Mouse (Mus musculus) forebrain, embryonic 15.5 days (tissue): Measurements from ENCODE around the gene Gm49510. TPM values are rescaled to one million over a fixed set of nuclear protein-coding genes. Genes with fewer than 3 reads are reported as not detected.

Source experiments
- ATAC-seq: fragments of 200-750 bp; cut with Nextera tagmentation; replicated peaks from 2 replicates; pipeline ENCODE4 v1.8.0; 2017; ENCODE audit warnings: mild to moderate bottlenecking, moderate TSS enrichment, moderate library complexity
- H3K27ac ChIP-seq: fragments of 300-500 bp; sonication (generic); replicated peaks from 2 replicates; pipeline ENCODE4 v1.5.1; 2015; ENCODE audit warnings: mild to moderate bottlenecking, inconsistent platforms
- H3K27me3 ChIP-seq: fragments of 300-500 bp; sonication (generic); 2 replicates; pipeline ENCODE4 v1.6.1; 2015; ENCODE audit warnings: inconsistent platforms
- H3K36me3 ChIP-seq: fragments of 300-500 bp; sonication (generic); 2 replicates; pipeline ENCODE4 v1.6.1; 2015; ENCODE audit warnings: mild to moderate bottlenecking, inconsistent platforms
- H3K4me1 ChIP-seq: fragments of 300-500 bp; sonication (generic); 2 replicates; pipeline ENCODE4 v1.6.1; 2015; ENCODE audit warnings: inconsistent platforms
- H3K4me2 ChIP-seq: fragments of 300-500 bp; sonication (generic); replicated peaks from 2 replicates; pipeline ENCODE4 v1.6.1; 2015; ENCODE audit warnings: mild to moderate bottlenecking, inconsistent platforms
- H3K4me3 ChIP-seq: fragments of 300-500 bp; sonication (generic); 2 replicates; pipeline ENCODE4 v1.5.1; 2015; ENCODE audit warnings: mild to moderate bottlenecking, inconsistent platforms
- H3K9ac ChIP-seq: fragments of 300-500 bp; sonication (generic); replicated peaks from 2 replicates; pipeline ENCODE4 v1.6.1; 2015; ENCODE audit warnings: mild to moderate bottlenecking, inconsistent platforms
- H3K9me3 ChIP-seq: fragments of 300-500 bp; sonication (generic); 2 replicates; pipeline ENCODE4 v1.6.1; 2016; ENCODE audit warnings: inconsistent platforms
- WGBS: fragments of 180-500 bp; shearing (Covaris S2); methylation state at CpG from one replicate; pipeline ENCODE4 v1.1.7; 2015; ENCODE audit warnings: mixed read lengths; 5-methylcytosine and 5-hydroxymethylcytosine counted together
- polyA plus RNA-seq: library from polyadenylated mRNA; unstranded; fragments of >200 nt; fragmentation: Nextera tagmentation; extraction: Ambion mirVana; gene quantifications from 2 replicates; pipeline ENCODE4 v1.2.1, GENCODE M21; 2015

Gene Gm49510
- polyA plus RNA-seq, 1 experiment from 2014 or later = not detected

DNA sequence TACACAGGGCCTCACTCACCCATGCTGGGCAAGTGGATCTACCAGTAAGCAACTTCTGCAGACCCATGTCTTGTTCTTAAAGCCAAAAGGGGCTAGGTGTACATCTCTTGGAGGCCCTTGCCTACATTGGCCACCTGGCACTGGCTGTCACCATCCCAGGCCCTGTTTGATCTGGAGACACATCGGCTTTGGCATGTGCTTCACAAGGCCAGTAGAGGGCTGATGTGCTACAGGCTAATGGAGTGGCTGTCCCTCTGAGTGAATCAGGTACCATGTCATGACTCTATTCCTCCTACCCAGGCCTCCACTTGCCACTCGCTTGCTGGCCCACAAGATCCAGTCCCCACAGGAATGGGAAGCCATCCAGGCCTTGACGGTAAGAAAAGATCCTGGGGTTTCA, 17.6 kb upstream of the Gm49510 start:
- Histone ChIP-seq H3K4me1 (peaks cover 14% of the 10 kb centered on the region), H3K36me3 (peaks cover 52% of the 10 kb centered on the region), H3K9me3 (no peaks in the 10 kb centered on the region), H3K27me3 (no peaks in the 10 kb centered on the region), H3K9ac (no peak overlapping the region), H3K27ac (no peak overlapping the region), H3K4me2 (no peak overlapping the region), H3K4me3 (no peak overlapping the region)
- no peak for ATAC-seq
- 90% methylated on average over 3 of the region's 3 CpGs for WGBS

DNA sequence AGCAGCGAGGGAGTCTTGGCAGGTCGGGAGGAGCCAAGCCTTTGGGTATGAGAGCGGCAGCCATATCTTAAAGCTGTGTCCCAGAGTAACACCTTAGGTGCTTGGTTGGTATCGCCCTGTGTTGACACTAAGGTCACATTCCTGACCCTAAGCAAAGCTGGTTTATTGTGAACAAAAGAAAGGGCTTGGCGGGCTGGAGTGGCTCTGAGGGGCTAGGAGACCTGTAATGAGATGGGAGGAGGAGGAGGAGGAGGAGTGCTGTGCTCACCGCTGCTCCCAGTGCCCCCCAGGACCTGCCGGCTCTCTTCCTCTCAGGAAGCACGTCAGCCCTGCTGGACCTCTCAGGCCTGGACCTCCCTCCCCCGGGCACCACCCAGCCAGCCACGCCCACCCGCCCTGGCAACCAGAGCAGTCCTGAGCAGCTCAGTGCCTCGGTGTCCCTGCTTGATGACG, 10.0 kb upstream of the Gm49510 start:
- no peak for ATAC-seq
- Histone ChIP-seq H3K4me1 (no peaks in the 10 kb centered on the region), H3K9me3 (no peaks in the 10 kb centered on the region), H3K4me2 (no peak overlapping the region), H3K9ac (no peak overlapping the region), H3K36me3 (peaks cover 63% of the 10 kb centered on the region), H3K4me3 (no peak overlapping the region), H3K27ac (no peak overlapping the region), H3K27me3 (no peaks in the 10 kb centered on the region)
- 23% methylated on average over 13 of the region's 13 CpGs for WGBS

DNA sequence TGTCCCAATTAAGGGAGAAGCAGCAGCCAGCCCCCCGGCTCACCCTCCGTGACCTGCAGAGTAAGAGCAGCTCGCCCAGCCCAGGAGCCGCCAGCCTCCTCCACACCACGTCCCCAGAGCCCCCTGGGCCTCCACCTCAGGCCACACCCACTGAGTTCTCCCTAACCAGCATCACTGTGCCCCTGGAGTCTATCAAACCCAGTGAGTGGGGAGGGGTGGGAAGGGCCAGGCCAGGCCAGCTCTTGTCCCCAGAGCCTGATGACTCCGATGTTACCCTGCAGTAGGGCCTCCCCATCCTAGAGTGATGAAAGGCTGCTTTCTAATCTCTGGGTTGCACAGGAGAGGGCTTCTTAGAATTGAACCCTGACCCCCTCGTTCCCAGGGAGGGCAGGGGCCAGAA, 7.0 kb upstream of the Gm49510 start:
- peaks cover 39% of the 10 kb centered on the region for H3K36me3 ChIP-seq
- no peak overlapping the region for H3K9ac ChIP-seq
- no peak overlapping the region for H3K4me3 ChIP-seq
- H3K9me3 ChIP-seq = no peaks in the 10 kb centered on the region
- no peaks in the 10 kb centered on the region for H3K4me1 ChIP-seq
- WGBS = 64% methylated on average over 7 of the region's 7 CpGs
- H3K4me2 ChIP-seq = no peak overlapping the region
- ATAC-seq = no peak
- H3K27ac ChIP-seq = no peak overlapping the region
- no peaks in the 10 kb centered on the region for H3K27me3 ChIP-seq

DNA sequence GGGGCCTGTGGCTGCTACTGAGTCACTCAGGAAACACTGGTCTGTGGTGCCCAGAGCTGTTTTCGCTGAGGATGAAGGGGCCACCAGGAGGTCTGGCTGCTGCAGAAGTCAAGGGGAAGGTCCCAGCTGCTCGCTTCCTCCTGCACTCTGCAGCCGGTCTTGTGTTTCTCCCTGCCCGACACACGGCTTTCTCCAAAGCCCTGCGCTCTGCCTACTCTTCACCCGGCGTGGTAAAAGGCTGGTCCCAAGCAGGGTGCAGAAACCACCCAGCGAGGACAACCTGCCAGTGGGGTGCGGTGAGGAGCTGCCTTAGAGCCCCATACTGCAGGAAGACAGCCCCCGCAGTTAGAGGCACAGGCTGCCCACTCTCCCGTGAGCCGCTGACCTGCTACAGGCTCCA, 4.7 kb upstream of the Gm49510 start:
- WGBS = 75% methylated on average over 13 of the region's 13 CpGs
- H3K4me2 ChIP-seq = no peak overlapping the region
- H3K4me3 ChIP-seq = no peak overlapping the region
- H3K27me3 ChIP-seq = no peaks in the 10 kb centered on the region; the same call in 1 of the 2 replicates
- no peak for ATAC-seq
- H3K27ac ChIP-seq = no peak overlapping the region
- peaks cover 29% of the 10 kb centered on the region for H3K36me3 ChIP-seq
- H3K9me3 ChIP-seq = no peaks in the 10 kb centered on the region
- no peak overlapping the region for H3K9ac ChIP-seq
- peaks cover 5% of the 10 kb centered on the region; the same call in 1 of the 2 replicates for H3K4me1 ChIP-seq

DNA sequence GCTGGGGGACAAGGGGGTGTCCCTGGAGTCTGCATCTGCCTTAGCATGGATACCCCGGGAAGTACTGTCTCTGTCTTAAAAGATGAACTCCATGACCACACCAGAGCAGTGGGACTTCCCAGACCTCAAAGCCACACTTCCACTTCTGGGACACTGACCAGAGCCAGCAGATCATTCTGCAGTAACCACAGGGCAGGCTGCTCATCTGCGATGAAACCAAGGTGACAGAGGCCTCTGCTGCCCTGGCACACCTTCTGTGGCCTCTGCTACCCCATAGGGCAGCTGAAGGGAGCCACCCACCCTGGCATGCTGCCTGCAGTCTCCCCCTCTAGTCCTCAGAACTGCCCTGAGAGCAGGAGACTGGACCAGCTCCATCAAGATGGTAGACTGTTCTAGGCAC, 3.7 kb upstream of the Gm49510 start:
- Histone ChIP-seq H3K4me2 (no peak overlapping the region), H3K9ac (no peak overlapping the region), H3K27me3 (no peaks in the 10 kb centered on the region; the same call in 1 of the 2 replicates), H3K4me1 (peaks cover 15% of the 10 kb centered on the region), H3K36me3 (peaks cover 24% of the 10 kb centered on the region), H3K9me3 (no peaks in the 10 kb centered on the region), H3K4me3 (no peak overlapping the region), H3K27ac (no peak overlapping the region)
- ATAC-seq = no peak
- WGBS = 92% methylated on average over 2 of the region's 2 CpGs

DNA sequence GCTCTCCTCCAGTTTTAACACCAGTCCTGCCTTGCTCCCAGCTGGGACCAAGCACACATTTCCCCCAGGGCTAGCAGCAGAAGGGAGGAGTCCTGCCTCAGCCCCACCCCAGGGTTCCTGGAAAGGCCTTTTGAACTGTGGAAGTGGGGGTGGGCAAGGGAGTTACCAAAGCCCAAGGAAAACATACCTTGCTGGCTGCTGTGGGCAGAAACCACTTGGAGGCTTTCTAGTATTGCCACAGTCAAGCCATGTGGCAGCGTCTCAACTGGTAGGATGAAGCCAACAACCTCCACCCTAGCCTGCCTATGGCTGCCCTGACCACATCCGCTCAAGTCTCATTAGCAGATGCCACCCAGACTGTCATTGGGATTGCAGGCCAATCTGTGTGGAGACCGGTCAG, 3.3 kb upstream of the Gm49510 start:
- WGBS = 85% methylated on average over 3 of the region's 3 CpGs
- H3K36me3 ChIP-seq = peaks cover 20% of the 10 kb centered on the region

DNA sequence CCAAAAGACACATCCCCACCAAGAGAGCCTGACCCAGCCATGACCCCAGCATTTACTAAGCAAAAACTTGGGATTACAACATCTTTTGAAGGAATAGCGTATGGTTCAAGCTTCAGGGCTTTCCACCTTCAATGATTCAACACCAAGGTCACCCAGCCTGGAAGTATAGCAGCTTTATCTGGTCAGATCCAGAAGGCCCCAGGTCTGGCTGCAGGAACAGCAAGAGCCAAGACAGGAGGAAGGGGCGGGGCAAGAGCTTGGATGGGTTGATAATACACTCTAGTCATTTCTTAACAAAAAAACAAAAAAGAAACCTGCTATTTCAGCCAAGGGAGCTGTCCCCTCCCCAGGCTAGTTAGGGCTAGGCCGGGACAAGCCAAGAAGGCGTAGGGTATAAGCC, 2.0 kb upstream of the Gm49510 start:
- 88% methylated on average over 4 of the region's 4 CpGs for WGBS
- Histone ChIP-seq H3K9ac (no peak overlapping the region), H3K4me1 (peaks cover 15% of the 10 kb centered on the region), H3K9me3 (no peaks in the 10 kb centered on the region), H3K27ac (no peak overlapping the region), H3K27me3 (no peaks in the 10 kb centered on the region; the same call in 1 of the 2 replicates), H3K36me3 (peaks cover 11% of the 10 kb centered on the region), H3K4me3 (no peak overlapping the region), H3K4me2 (no peak overlapping the region)
- no peak for ATAC-seq

More for the DNA sequence above, 3.3 kb upstream of the Gm49510 start:
- Histone ChIP-seq H3K27ac (no peak overlapping the region), H3K9me3 (no peaks in the 10 kb centered on the region), H3K4me2 (no peak overlapping the region), H3K4me1 (peaks cover 15% of the 10 kb centered on the region), H3K4me3 (no peak overlapping the region), H3K9ac (no peak overlapping the region), H3K27me3 (no peaks in the 10 kb centered on the region; the same call in 1 of the 2 replicates)
- ATAC-seq = no peak

DNA sequence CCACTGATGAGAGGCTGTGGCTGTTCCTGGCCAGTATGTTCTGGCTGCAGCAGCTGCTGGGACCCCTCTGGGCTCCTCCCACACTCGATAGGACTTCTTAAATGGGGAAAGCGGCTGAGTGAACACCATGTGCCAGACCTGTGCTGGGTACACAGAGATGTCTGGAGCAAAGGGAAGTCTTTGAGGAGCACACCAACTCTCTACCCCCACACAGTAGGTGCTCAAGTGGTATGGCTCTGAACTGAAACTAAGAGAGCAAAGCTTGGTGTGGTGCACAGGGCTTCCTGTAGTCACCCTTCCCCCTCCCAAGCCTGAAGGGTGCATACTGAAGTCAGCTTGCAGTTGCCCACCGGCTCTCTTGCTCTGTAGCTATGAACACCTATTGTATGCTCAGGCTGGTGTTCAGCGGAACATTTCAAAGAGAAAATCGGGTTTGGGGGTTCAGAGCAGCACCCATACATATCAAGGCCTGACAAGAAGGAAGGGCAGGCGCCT, 913 bp upstream of the Gm49510 start:
- Histone ChIP-seq H3K4me3 (no peak overlapping the region), H3K27me3 (no peaks in the 10 kb centered on the region; the same call in 1 of the 2 replicates), H3K9ac (no peak overlapping the region), H3K4me1 (peaks cover 15% of the 10 kb centered on the region), H3K9me3 (no peaks in the 10 kb centered on the region), H3K36me3 (peaks cover 3% of the 10 kb centered on the region; the same call in 1 of the 2 replicates), H3K4me2 (no peak overlapping the region), H3K27ac (no peak overlapping the region)
- WGBS = 60% methylated on average over 6 of the region's 6 CpGs
- ATAC-seq = no peak

DNA sequence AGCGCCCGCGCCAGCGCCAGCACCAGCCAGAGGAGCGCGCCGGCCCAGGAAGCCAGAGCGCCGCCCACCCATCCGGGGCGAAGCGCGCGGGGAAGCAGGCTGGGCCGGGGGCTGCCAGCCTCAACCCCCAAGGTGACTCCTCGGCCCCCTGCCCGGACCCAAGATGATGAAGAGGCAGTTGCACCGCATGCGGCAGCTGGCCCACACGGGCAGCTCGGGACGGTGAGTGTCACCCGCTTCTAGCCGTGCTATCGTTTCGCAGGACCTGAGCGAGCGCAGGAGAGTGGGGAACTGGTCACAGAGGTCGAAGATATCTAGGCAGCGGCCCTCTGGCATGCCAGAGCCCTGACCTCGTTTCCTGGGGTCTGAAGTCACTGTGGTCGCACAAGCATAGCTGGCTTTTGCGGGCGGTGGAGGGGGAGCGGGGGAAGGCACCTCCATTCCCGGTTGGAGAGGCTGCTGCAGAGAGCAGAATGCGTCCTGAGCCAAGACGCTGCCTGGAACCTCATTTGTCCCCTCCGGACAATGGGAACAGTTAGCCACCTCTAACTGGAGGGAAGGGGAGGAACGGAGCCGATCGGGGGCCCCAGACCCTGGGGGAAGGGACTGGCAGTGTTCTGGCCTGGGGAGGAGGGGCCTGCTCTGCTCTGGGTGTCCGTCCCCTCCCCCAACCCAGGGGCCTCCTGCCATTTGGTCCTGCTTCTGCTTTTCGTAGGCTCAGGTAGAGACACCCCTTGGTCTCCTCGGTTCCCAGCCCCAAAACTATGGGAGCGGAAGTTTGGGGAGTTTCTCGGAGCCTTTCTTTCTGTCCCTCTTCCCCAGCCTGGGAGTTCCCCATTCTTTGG, 495 bp downstream of the Gm49510 start, which contains the start of gene Sh3bp1:
Sh3bp1 (plus strand) TSS at position 29 of the 845 bp plus-strand sequence.
- H3K36me3 ChIP-seq = peaks cover 2% of the 10 kb centered on the region; the same call in 1 of the 2 replicates
- no peaks in the 10 kb centered on the region; the same call in 1 of the 2 replicates for H3K27me3 ChIP-seq
- H3K27ac ChIP-seq = no peak within 1 kb of the TSS
- 1% methylated on average over 47 of the region's 47 CpGs for WGBS
- H3K9ac ChIP-seq = peak within 1 kb of the TSS; percentile 43
- H3K4me2 ChIP-seq = peak within 1 kb of the TSS; percentile 97
- H3K4me3 ChIP-seq = peak within 1 kb of the TSS; percentile 54
- H3K9me3 ChIP-seq = no peaks in the 10 kb centered on the region
- peak; percentile 53; the same call in 1 of the 2 replicates for ATAC-seq
- H3K4me1 ChIP-seq = peaks cover 15% of the 10 kb centered on the region

DNA sequence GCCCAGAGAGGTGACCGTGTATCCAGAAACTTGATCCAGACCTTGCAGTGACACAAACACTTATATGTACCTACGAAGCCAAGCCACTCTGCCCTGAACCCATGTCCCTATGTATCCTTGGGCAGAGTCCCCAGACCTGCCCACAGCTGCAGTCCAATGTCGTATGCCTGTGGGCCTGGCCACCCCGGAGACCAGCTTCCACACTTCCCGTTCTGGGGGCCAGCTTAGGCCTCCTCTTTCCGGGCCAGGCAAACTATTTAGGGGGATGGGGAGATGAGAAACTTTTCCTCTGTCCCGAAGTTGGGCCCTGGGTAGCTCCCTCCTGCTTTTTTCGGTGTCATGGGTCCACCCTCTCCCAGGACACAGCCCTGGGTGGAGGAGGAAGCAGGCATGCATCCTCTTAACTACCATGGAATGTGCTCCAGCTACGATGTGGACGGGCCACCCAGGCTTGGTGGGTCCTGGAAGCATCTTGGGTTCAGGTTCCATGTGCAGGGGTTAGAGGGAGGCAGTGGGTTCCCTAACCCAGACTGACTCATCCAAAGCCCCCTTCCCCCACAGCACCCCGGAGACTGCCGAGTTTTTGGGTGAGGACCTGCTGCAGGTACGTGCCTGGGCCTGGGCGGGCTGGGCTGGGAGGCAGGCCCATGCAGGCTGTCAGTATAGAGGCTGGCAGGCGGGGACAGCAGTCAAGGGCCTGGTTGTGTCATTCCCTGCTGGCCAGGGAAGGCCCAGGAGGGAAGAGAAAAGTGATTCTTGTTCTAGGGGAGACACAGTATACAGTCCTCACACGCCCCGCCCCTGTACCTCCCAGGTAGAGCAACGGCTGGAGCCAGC, 1.3 kb downstream of the Gm49510 start:
- H3K9me3 ChIP-seq = no peaks in the 10 kb centered on the region
- WGBS = 27% methylated on average over 18 of the region's 18 CpGs
- H3K36me3 ChIP-seq = no peaks in the 10 kb centered on the region
- peak overlapping the region; percentile 97 for H3K4me2 ChIP-seq
- H3K27me3 ChIP-seq = no peaks in the 10 kb centered on the region; the same call in 1 of the 2 replicates
- H3K4me3 ChIP-seq = peak overlapping the region; percentile 54
- no peak for ATAC-seq
- H3K27ac ChIP-seq = no peak overlapping the region
- 0 out of 2 replicates have a peak overlapping the region, but pooled peaks have one; percentile 17 for H3K9ac ChIP-seq
- H3K4me1 ChIP-seq = peaks cover 15% of the 10 kb centered on the region

DNA sequence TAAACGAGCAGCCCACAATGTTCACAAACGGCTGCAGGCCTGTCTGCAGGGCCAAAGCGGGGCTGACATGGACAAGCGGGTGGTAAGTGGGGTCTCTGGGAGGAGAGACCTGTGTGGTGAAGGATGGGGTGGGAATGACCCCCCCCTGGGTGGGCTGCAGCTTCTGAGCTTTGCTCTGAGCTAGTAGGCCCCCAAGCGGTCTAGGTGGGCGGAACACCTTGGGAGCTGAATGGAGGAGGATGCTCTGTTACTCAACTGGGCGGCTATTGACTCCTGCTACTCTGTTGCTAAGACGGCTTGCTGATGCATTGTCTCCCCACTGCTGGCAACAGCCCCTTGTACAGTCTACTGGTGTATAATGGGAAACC, 1.9 kb downstream of the Gm49510 start:
- H3K27me3 ChIP-seq = no peaks in the 10 kb centered on the region; the same call in 1 of the 2 replicates
- H3K4me1 ChIP-seq = peaks cover 15% of the 10 kb centered on the region
- no peak for ATAC-seq
- H3K27ac ChIP-seq = no peak overlapping the region
- no peak overlapping the region for H3K4me2 ChIP-seq
- no peak overlapping the region for H3K4me3 ChIP-seq
- 34% methylated on average over 8 of the region's 8 CpGs for WGBS
- no peak overlapping the region for H3K9ac ChIP-seq
- no peaks in the 10 kb centered on the region for H3K9me3 ChIP-seq
- no peaks in the 10 kb centered on the region for H3K36me3 ChIP-seq

DNA sequence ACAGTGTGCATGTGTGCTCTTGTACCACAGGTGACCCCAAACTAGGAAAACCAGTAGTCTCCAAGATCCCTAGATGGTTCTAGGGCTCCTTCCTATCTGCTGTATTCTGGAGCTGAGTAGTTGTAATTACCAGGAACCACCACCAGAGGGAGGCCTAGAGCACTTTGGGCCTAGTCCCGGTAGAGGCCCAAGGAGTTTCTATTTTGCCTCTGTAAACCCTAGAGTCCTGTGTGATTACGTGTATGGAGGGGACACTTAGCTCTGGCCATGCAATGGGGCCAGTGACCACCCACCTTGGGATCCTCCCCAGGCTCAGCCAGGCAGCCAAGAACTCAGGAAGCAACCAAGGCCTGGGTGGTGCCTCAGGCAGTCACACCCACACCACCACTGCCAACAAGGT, 3.8 kb downstream of the Gm49510 start:
- H3K9ac ChIP-seq = no peak overlapping the region
- peak; percentile 15; the same call in 1 of the 2 replicates for ATAC-seq
- peaks cover 15% of the 10 kb centered on the region for H3K4me1 ChIP-seq
- WGBS = 2% methylated on average over 2 of the region's 2 CpGs
- no peak overlapping the region for H3K4me3 ChIP-seq
- no peaks in the 10 kb centered on the region for H3K9me3 ChIP-seq
- no peak overlapping the region for H3K4me2 ChIP-seq
- no peaks in the 10 kb centered on the region for H3K36me3 ChIP-seq
- no peaks in the 10 kb centered on the region; the same call in 1 of the 2 replicates for H3K27me3 ChIP-seq
- no peak overlapping the region for H3K27ac ChIP-seq
